Mouse (Mus musculus): ENCODE measurements around the gene Mstn. TPM values are rescaled to one million over a fixed set of nuclear protein-coding genes. Genes with fewer than 3 reads are reported as not detected.

Mstn gene
- polyA plus RNA-seq, 1 experiment from 2014 or later: 0.52 TPM

GRCm38 (mm10) chr1:53079876-53080275 lies 18.4 kb downstream of the Mstn start:
- H3K36me3 ChIP-seq (ENCODE audit: control insufficient read depth, insufficient read depth, low read length): no peaks in the 10 kb centered on the region
- no peaks in the 10 kb centered on the region for H3K27me3 ChIP-seq (ENCODE audit: control insufficient read depth, insufficient read depth, low read length)
- no peak overlapping the region for H3K4me2 ChIP-seq (replicated peaks; ENCODE audit: low read depth, low read length)
- WGBS: 80% methylated on average over 2 of the region's 2 CpGs
- H3K9me3 ChIP-seq (ENCODE audit: control insufficient read depth, low read depth, low read length): no peaks in the 10 kb centered on the region
- H3K4me1 ChIP-seq (ENCODE audit: control insufficient read depth, insufficient read depth, low read length): no peaks in the 10 kb centered on the region
- no peak overlapping the region for H3K27ac ChIP-seq (ENCODE audit: low read length)
- no peak overlapping the region for H3K9ac ChIP-seq (replicated peaks; ENCODE audit: low read depth, low read length)
- ATAC-seq (ENCODE audit: insufficient number of reproducible peaks, insufficient read depth, low FRiP score, low read depth): no peak
- no peak overlapping the region for H3K4me3 ChIP-seq (ENCODE audit: low read depth, low read length)

DNA sequence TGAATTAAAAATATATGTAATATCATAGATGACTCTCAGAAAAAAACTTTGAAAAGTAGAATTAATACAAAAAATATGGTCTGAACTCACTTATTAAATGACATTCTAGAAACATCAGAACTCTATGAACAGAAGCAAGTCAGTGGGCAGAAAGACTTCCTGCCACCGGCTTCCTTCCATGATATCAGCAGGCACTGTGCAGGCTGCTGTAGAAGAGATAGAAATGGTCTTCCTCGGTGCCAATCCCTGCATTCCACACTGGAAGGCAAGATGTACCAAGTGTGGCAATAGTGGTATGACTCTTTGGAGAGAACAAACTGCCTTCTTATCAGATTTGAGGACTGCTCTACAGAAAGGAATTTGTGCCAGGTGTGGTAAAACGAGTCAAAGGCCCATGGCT lies 19.2 kb downstream of the Mstn start:
- Histone ChIP-seq H3K4me1 (ENCODE audit: control insufficient read depth, insufficient read depth, low read length) (no peaks in the 10 kb centered on the region), H3K9me3 (ENCODE audit: control insufficient read depth, low read depth, low read length) (no peaks in the 10 kb centered on the region), H3K4me2 (replicated peaks; ENCODE audit: low read depth, low read length) (no peak overlapping the region), H3K27ac (ENCODE audit: low read length) (no peak overlapping the region), H3K4me3 (ENCODE audit: low read depth, low read length) (no peak overlapping the region), H3K27me3 (ENCODE audit: control insufficient read depth, insufficient read depth, low read length) (no peaks in the 10 kb centered on the region), H3K9ac (replicated peaks; ENCODE audit: low read depth, low read length) (no peak overlapping the region), H3K36me3 (ENCODE audit: control insufficient read depth, insufficient read depth, low read length) (no peaks in the 10 kb centered on the region)
- 88% methylated on average over 3 of the region's 3 CpGs for WGBS
- no peak for ATAC-seq (ENCODE audit: insufficient number of reproducible peaks, insufficient read depth, low FRiP score, low read depth)

GRCm38 (mm10) chr1:53085256-53085655 lies 23.8 kb downstream of the Mstn start:
- no peak overlapping the region for H3K4me2 ChIP-seq (replicated peaks; ENCODE audit: low read depth, low read length)
- 47% methylated on average over 15 of the region's 15 CpGs for WGBS

GRCm38 (mm10) chr1:53085991-53086390 lies 24.6 kb downstream of the Mstn start:
- 22% methylated on average over 4 of the region's 4 CpGs for whole genome bisulfite sequencing
- no peaks in the 10 kb centered on the region for H3K27me3 ChIP-seq (ENCODE audit: control insufficient read depth, insufficient read depth, low read length)
- H3K4me3 ChIP-seq (ENCODE audit: low read depth, low read length): no peak overlapping the region
- no peaks in the 10 kb centered on the region for H3K4me1 ChIP-seq (ENCODE audit: control insufficient read depth, insufficient read depth, low read length)
- no peaks in the 10 kb centered on the region for H3K9me3 ChIP-seq (ENCODE audit: control insufficient read depth, low read depth, low read length)
- H3K4me2 ChIP-seq (replicated peaks; ENCODE audit: low read depth, low read length): no peak overlapping the region
- H3K27ac ChIP-seq (ENCODE audit: low read length): no peak overlapping the region
- H3K36me3 ChIP-seq (ENCODE audit: control insufficient read depth, insufficient read depth, low read length): no peaks in the 10 kb centered on the region
- H3K9ac ChIP-seq (replicated peaks; ENCODE audit: low read depth, low read length): no peak overlapping the region
- ATAC-seq (ENCODE audit: insufficient number of reproducible peaks, insufficient read depth, low FRiP score, low read depth): no peak

More at GRCm38 (mm10) chr1:53085256-53085655, 23.8 kb downstream of the Mstn start:
- Histone ChIP-seq H3K9me3 (ENCODE audit: control insufficient read depth, low read depth, low read length) (no peaks in the 10 kb centered on the region), H3K27me3 (ENCODE audit: control insufficient read depth, insufficient read depth, low read length) (no peaks in the 10 kb centered on the region), H3K27ac (ENCODE audit: low read length) (no peak overlapping the region), H3K4me1 (ENCODE audit: control insufficient read depth, insufficient read depth, low read length) (no peaks in the 10 kb centered on the region), H3K9ac (replicated peaks; ENCODE audit: low read depth, low read length) (no peak overlapping the region), H3K36me3 (ENCODE audit: control insufficient read depth, insufficient read depth, low read length) (no peaks in the 10 kb centered on the region), H3K4me3 (ENCODE audit: low read depth, low read length) (no peak overlapping the region)
- no peak for ATAC-seq (ENCODE audit: insufficient number of reproducible peaks, insufficient read depth, low FRiP score, low read depth)

DNA sequence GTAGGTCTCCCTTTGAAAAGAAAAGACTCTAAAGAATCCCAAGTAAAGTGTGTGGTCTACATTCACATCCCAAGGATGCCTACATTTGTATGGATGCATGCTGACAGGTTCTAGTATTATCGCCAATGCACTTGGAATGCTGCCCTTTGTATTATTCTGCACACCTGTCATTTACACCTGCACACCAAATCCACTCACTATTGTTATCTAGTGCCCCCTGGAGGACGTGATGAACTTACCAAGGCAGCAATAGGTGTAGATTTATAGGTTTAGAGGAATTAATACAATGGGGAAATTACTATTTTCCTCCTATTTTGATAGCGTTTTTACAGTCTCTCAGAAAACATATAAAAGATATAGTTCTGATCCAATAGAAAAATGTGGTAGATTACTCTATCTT lies 31.7 kb downstream of the Mstn start:
- H3K9ac ChIP-seq (replicated peaks; ENCODE audit: low read depth, low read length): no peak overlapping the region
- ATAC-seq (ENCODE audit: insufficient number of reproducible peaks, insufficient read depth, low FRiP score, low read depth): no peak
- WGBS: 35% methylated on average over 3 of the region's 3 CpGs
- H3K36me3 ChIP-seq (ENCODE audit: control insufficient read depth, insufficient read depth, low read length): no peaks in the 10 kb centered on the region
- no peak overlapping the region for H3K4me3 ChIP-seq (ENCODE audit: low read depth, low read length)
- no peak overlapping the region for H3K27ac ChIP-seq (ENCODE audit: low read length)
- H3K27me3 ChIP-seq (ENCODE audit: control insufficient read depth, insufficient read depth, low read length): no peaks in the 10 kb centered on the region
- no peaks in the 10 kb centered on the region for H3K4me1 ChIP-seq (ENCODE audit: control insufficient read depth, insufficient read depth, low read length)
- no peaks in the 10 kb centered on the region for H3K9me3 ChIP-seq (ENCODE audit: control insufficient read depth, low read depth, low read length)
- H3K4me2 ChIP-seq (replicated peaks; ENCODE audit: low read depth, low read length): no peak overlapping the region

- H3K36me3 ChIP-seq (ENCODE audit: control insufficient read depth, insufficient read depth, low read length): no peaks in the 10 kb centered on the region
- no peaks in the 10 kb centered on the region for H3K27me3 ChIP-seq (ENCODE audit: control insufficient read depth, insufficient read depth, low read length)
- H3K4me2 ChIP-seq (replicated peaks; ENCODE audit: low read depth, low read length): no peak overlapping the region
- ATAC-seq (ENCODE audit: insufficient number of reproducible peaks, insufficient read depth, low FRiP score, low read depth): no peak
- H3K4me1 ChIP-seq (ENCODE audit: control insufficient read depth, insufficient read depth, low read length): no peaks in the 10 kb centered on the region
- WGBS: 62% methylated on average over 1 of the region's 1 CpGs
- H3K4me3 ChIP-seq (ENCODE audit: low read depth, low read length): no peak overlapping the region
- no peaks in the 10 kb centered on the region for H3K9me3 ChIP-seq (ENCODE audit: control insufficient read depth, low read depth, low read length)
- H3K27ac ChIP-seq (ENCODE audit: low read length): no peak overlapping the region
- H3K9ac ChIP-seq (replicated peaks; ENCODE audit: low read depth, low read length): no peak overlapping the region
Observed at GRCm38 (mm10) chr1:53110561-53110960, 49.1 kb downstream of the Mstn start.

Other genes starting within 250 kb of the Mstn start
- gene Inpp1, start 244.0 kb upstream of the Mstn start, polyA plus RNA-seq (2014; fragmentation: Nextera tagmentation; extraction: Ambion mirVana): 12.8 and 15.6 TPM in 2 replicates
- 22.7 and 24.1 TPM in 2 replicates for gene Hibch, start 216.7 kb upstream of the Mstn start, polyA plus RNA-seq (2014; fragmentation: Nextera tagmentation; extraction: Ambion mirVana)
- 6.2 and 9.1 TPM in 2 replicates for gene 1700019D03Rik, start 41.5 kb upstream of the Mstn start, polyA plus RNA-seq (2014; fragmentation: Nextera tagmentation; extraction: Ambion mirVana)
- gene 1700019A02Rik, start 126.0 kb downstream of the Mstn start, polyA plus RNA-seq (2014; fragmentation: Nextera tagmentation; extraction: Ambion mirVana): not detected in 2 replicates
- gene Pms1, start 235.4 kb downstream of the Mstn start, polyA plus RNA-seq (2014; fragmentation: Nextera tagmentation; extraction: Ambion mirVana): 20.0 and 20.8 TPM in 2 replicates
- gene Ormdl1, start 235.5 kb downstream of the Mstn start, polyA plus RNA-seq (2014; fragmentation: Nextera tagmentation; extraction: Ambion mirVana): 52.3 and 57.3 TPM in 2 replicates
- not detected in 2 replicates for gene Gm28778, start 235.5 kb downstream of the Mstn start, polyA plus RNA-seq (2014; fragmentation: Nextera tagmentation; extraction: Ambion mirVana)

All from stomach, embryonic 14.5 days (tissue).